Mouse (Mus musculus) lung, adult 2 months (tissue): Measurements from ENCODE around the gene Arhgef39. TPM values are rescaled to one million over a fixed set of nuclear protein-coding genes. Genes with fewer than 3 reads are reported as not detected.

ENCODE experiments used
- DNase-seq: peaks from one replicate; pipeline ENCODE4 v3.0.0; 2022
- H3K4me1 ChIP-seq: fragments of 200-500 bp; 2 replicates; pipeline ENCODE4 v1.6.1; 2011; ENCODE audit warnings: low read length; ENCODE audit not compliant: control insufficient read depth, insufficient read depth
- H3K4me3 ChIP-seq: fragments of 200-500 bp; replicated peaks from 2 replicates; pipeline ENCODE3; 2011; ENCODE audit warnings: low read depth, mild to moderate bottlenecking, control low read depth, low read length; ENCODE audit errors: extremely low read depth
- CTCF ChIP-seq: fragments of 200-500 bp; IDR thresholded peaks from 2 replicates; pipeline ENCODE4 v1.5.1; 2011; ENCODE audit warnings: mild to moderate bottlenecking, low read length, control low read depth; ENCODE audit not compliant: insufficient read depth
- POLR2A ChIP-seq: fragments of 200-500 bp; IDR thresholded peaks from 2 replicates; pipeline ENCODE4 v1.6.1; 2011; ENCODE audit warnings: low read depth, mild to moderate bottlenecking, control low read depth, low read length, borderline replicate concordance; ENCODE audit errors: extremely low read depth
- WGBS: fragments of 180-500 bp; shearing (Covaris S2); methylation state at CpG from one replicate; pipeline ENCODE4 v1.1.7; 2018; 5-methylcytosine and 5-hydroxymethylcytosine counted together
- polyA plus RNA-seq: library from polyadenylated mRNA; depleted of rRNA; stranded (reverse); fragments of >200 nt; gene quantifications from 2 replicates; pipeline ENCODE4 v1.2.3, GENCODE M21; 2012

Gene Arhgef39
- polyA plus RNA-seq, 1 experiment, result 6.9 TPM

- TF ChIP-seq CTCF (no peak), POLR2A (peak; percentile 61; the same call in 1 of the 2 replicates)
- 2% methylated on average over 13 of the region's 13 CpGs for WGBS
- peak overlapping the region; percentile 52 for H3K4me3 ChIP-seq
- peak; percentile 79 for DNase-seq
- H3K4me1 ChIP-seq, result peaks cover 7% of the 10 kb centered on the region; the same call in 1 of the 2 replicates
Measured at GRCm38 (mm10) chr4:43508666-43508997, 9.1 kb upstream of the Arhgef39 start.

- TF ChIP-seq CTCF (no peak), POLR2A (no peak)
- WGBS, result 7% methylated on average over 22 of the region's 22 CpGs
- peak overlapping the region; percentile 52 for H3K4me3 ChIP-seq
- peaks cover 7% of the 10 kb centered on the region; the same call in 1 of the 2 replicates for H3K4me1 ChIP-seq
- peak; percentile 41 for DNase-seq
Measured at GRCm38 (mm10) chr4:43507938-43508665, 8.6 kb upstream of the Arhgef39 start.

- H3K4me1 ChIP-seq, result peaks cover 7% of the 10 kb centered on the region; the same call in 1 of the 2 replicates
- TF ChIP-seq CTCF (no peak), POLR2A (no peak)
- DNase-seq, result no peak
- WGBS, result 59% methylated on average over 9 of the region's 9 CpGs
- no peak within 1 kb of the TSS for H3K4me3 ChIP-seq
Measured at GRCm38 (mm10) chr4:43506536-43507185, 7.2 kb upstream of the Arhgef39 start, which contains the start of gene Car9. Gene Car9, plus strand, starts transcription at chr4:43506966.

GRCm38 (mm10) chr4:43506074-43506473 is 6.6 kb upstream of the Arhgef39 start:
- H3K4me3 ChIP-seq, result no peak overlapping the region
- no peak for DNase-seq
- TF ChIP-seq CTCF, result no peak
- no peak for TF ChIP-seq POLR2A
- WGBS, result 81% methylated on average over 8 of the region's 8 CpGs
- peaks cover 7% of the 10 kb centered on the region; the same call in 1 of the 2 replicates for H3K4me1 ChIP-seq

GRCm38 (mm10) chr4:43504269-43504668 is 4.8 kb upstream of the Arhgef39 start:
- H3K4me1 ChIP-seq, result peaks cover 7% of the 10 kb centered on the region; the same call in 1 of the 2 replicates
- TF ChIP-seq POLR2A (no peak), CTCF (no peak)
- WGBS, result 62% methylated on average over 4 of the region's 4 CpGs

GRCm38 (mm10) chr4:43503506-43503905 is 4.0 kb upstream of the Arhgef39 start:
- WGBS, result 83% methylated on average over 6 of the region's 6 CpGs
- TF ChIP-seq POLR2A, result no peak
- no peak for DNase-seq

More at GRCm38 (mm10) chr4:43504269-43504668, 4.8 kb upstream of the Arhgef39 start:
- H3K4me3 ChIP-seq, result no peak overlapping the region
- no peak for DNase-seq

GRCm38 (mm10) chr4:43503041-43503440 is 3.5 kb upstream of the Arhgef39 start:
- TF ChIP-seq CTCF (no peak), POLR2A (no peak)
- WGBS, result 86% methylated on average over 2 of the region's 2 CpGs
- no peak for DNase-seq

More at GRCm38 (mm10) chr4:43503506-43503905, 4.0 kb upstream of the Arhgef39 start:
- no peak overlapping the region for H3K4me3 ChIP-seq
- peaks cover 3% of the 10 kb centered on the region; the same call in 1 of the 2 replicates for H3K4me1 ChIP-seq

GRCm38 (mm10) chr4:43498983-43499382 is 512 bp downstream of the Arhgef39 start:
- 12% methylated on average over 8 of the region's 8 CpGs for WGBS
- Histone ChIP-seq H3K4me1 (peaks cover 3% of the 10 kb centered on the region; the same call in 1 of the 2 replicates), H3K4me3 (no peak overlapping the region)
- TF ChIP-seq POLR2A, result no peak
- peak; percentile 42 for TF ChIP-seq CTCF
- DNase-seq, result no peak

More at GRCm38 (mm10) chr4:43503041-43503440, 3.5 kb upstream of the Arhgef39 start:
- no peak overlapping the region for H3K4me3 ChIP-seq
- H3K4me1 ChIP-seq, result peaks cover 3% of the 10 kb centered on the region; the same call in 1 of the 2 replicates

GRCm38 (mm10) chr4:43497946-43498345 is 1.5 kb downstream of the Arhgef39 start:
- no peak for TF ChIP-seq POLR2A
- Histone ChIP-seq H3K4me1 (peaks cover 3% of the 10 kb centered on the region; the same call in 1 of the 2 replicates), H3K4me3 (no peak overlapping the region)
- 61% methylated on average over 4 of the region's 4 CpGs for WGBS
- DNase-seq, result no peak

GRCm38 (mm10) chr4:43497405-43497804 is 2.1 kb downstream of the Arhgef39 start:
- no peak for DNase-seq
- peaks cover 3% of the 10 kb centered on the region; the same call in 1 of the 2 replicates for H3K4me1 ChIP-seq
- WGBS, result 91% methylated on average over 8 of the region's 8 CpGs
- H3K4me3 ChIP-seq, result no peak overlapping the region
- TF ChIP-seq POLR2A (no peak), CTCF (no peak)
